Mouse (Mus musculus) 3134 (cell line): ENCODE data around the gene G430095P16Rik.

Experiments
- DNase-seq: peaks from one replicate; pipeline ENCODE4 v3.0.0-alpha.2; 2011; ENCODE audit warnings: low spot score; ENCODE audit not compliant: insufficient read length; ENCODE audit errors: extremely low read depth

The G430095P16Rik gene

GRCm38 (mm10) chr8:84722850-84723570, at the start of gene G430095P16Rik:
Gene G430095P16Rik, plus strand, starts transcription at chr8:84723007.
- DNase-seq: peak; percentile 86

- no peak for DNase-seq
Measured at GRCm38 (mm10) chr8:84677305-84677704, 45.5 kb upstream of the G430095P16Rik start.

DNA sequence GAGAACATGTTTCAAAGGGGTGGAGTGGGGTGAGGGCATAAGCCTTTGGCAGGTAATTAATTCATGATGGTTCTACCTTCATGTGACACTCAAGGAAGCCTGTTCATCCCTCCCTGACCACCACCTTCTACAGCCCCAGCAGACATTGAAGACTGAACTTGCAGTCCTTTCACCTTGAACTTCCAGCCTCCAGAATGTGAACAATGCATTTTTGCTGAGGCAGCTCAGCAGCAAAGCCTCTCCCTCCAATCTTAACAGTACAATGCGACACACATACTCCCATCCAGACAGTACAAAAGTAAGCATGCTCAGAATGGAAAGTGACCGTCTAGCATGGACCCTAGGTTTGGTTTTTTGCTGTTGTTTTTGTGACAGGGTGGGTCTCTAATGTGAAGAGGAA, 41.3 kb upstream of the G430095P16Rik start:
- no peak for DNase-seq

DNA sequence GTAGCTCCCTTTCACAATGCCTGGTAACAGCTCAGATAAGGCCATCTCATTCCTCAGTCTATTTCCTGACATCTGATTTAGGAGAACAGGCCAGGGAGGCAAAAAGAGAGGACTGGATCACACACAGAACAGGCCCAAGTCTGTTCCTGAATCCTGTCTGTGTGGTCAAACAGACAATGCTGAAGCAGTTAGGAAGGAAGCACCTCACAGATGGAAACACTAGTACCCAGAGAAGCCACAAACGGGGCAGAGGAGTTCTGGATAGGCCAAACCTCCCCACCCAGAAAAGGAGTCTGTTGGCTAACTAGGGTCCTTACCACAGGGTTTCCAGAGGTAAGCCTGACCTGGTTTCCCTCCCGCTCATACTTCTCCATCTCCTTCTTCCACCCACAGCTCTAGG, 40.5 kb upstream of the G430095P16Rik start:
- no peak for DNase-seq

DNA sequence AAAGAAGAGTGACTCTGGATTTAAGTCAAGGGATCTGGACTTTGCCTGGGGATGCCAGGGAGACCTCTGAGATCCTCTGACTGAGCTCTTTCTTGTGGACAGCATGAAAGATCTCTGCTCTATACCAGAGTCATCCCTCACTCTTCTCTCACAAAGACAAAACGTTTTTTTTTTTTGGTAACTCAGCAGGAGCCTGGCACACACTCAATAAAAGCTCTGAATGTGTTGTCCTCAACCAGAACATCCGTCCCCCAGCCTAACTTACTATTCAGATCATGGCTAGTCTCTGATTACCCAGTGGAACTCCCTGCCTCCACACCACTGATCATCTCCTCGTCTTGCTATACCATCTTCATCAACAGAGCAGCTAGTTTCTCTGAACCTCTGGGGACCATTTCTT, 38.3 kb upstream of the G430095P16Rik start:
- DNase-seq: no peak

DNA sequence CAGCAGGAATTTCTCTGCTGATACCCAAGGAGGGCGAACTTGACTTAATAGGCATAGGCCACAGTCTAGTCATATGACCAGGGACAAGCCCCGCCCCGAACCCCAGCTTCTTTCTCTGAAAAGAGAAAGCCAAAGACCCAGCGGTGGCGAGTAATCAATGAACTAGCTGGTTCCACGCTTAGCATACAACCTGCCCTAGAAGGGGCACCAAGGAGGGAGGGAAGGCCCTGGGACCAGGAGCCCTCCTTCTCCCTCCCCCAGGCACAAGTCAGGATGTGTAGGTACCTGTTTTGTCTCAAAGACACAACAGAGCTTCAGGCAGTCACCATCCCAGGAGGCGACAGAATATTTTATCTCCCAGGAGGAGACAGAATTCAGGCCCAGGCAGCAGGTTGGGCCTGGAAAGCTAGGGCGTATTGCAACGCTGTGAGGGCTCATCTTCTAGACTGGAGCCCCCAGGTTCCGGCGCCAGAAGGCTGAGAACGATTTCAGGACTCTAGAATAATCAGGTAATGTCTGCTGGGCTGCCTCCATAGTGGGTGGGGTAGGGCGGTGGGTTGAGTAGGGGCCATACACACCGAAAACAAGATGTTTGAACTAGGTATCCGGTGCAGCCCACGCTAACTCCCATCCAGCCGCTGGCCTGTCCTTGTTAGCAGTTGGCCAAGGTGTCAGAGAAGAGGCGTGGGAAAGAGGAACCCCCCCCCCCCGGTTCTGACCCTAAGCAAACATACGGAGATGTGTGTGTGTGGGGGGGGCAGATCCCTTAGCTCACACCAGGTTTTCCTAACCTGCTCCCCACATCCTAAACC, 36.4 kb upstream of the G430095P16Rik start, which contains the start of gene Trmt1:
TSS of gene Trmt1 (plus strand) at position 117 of the 812 bp plus-strand sequence.
- no peak for DNase-seq

GRCm38 (mm10) chr8:84687003-84687704, 35.7 kb upstream of the G430095P16Rik start:
- peak; percentile 54 for DNase-seq

GRCm38 (mm10) chr8:84687705-84688100, 35.1 kb upstream of the G430095P16Rik start, which contains the start of gene Nacc1:
Gene Nacc1, minus strand, starts transcription at chr8:84687862.
- peak; percentile 80 for DNase-seq

DNA sequence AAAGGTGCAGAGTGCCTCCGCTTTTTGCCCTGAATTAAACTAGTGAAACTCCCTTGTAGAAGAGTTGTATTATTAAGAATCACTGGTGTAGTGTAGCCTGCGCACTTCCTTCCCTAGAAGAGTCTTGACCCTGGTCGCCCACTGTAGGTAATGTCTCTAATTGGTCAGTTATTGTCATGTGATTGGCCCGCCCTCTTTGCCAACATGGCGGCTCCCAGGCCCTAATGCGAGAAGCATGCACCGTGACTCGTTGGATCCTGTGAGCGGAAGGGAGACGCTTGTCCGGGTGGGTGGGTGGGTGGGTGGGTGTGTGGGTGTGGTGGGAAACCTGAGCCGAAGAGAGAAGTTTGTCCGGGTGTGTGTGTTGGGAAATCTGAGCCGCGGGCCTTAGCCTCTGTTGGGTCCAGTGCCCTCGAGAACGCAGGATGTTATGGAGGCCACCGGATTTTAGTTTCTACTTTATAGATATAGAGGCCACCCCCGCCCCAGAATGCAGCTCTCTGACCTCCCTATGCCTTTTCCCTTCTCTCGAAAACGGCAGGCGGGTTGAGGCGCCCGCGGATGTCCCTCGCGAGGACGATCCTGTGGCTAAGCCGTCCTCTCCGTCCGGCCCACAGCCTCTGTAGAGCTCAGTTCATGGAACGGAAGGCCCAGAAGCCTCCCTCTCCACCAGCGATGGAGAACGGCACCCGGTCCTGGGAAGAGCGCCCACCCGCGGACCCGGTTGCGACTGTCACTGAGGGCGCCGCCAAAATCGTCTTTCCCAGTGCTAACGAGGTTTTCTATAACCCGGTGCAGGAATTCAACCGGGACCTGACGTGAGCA, 33.5 kb upstream of the G430095P16Rik start:
- peak; percentile 72 for DNase-seq

GRCm38 (mm10) chr8:84693332-84693731, 29.5 kb upstream of the G430095P16Rik start:
- DNase-seq: no peak

- no peak for DNase-seq
Measured at GRCm38 (mm10) chr8:84695140-84695539, 27.7 kb upstream of the G430095P16Rik start.

DNA sequence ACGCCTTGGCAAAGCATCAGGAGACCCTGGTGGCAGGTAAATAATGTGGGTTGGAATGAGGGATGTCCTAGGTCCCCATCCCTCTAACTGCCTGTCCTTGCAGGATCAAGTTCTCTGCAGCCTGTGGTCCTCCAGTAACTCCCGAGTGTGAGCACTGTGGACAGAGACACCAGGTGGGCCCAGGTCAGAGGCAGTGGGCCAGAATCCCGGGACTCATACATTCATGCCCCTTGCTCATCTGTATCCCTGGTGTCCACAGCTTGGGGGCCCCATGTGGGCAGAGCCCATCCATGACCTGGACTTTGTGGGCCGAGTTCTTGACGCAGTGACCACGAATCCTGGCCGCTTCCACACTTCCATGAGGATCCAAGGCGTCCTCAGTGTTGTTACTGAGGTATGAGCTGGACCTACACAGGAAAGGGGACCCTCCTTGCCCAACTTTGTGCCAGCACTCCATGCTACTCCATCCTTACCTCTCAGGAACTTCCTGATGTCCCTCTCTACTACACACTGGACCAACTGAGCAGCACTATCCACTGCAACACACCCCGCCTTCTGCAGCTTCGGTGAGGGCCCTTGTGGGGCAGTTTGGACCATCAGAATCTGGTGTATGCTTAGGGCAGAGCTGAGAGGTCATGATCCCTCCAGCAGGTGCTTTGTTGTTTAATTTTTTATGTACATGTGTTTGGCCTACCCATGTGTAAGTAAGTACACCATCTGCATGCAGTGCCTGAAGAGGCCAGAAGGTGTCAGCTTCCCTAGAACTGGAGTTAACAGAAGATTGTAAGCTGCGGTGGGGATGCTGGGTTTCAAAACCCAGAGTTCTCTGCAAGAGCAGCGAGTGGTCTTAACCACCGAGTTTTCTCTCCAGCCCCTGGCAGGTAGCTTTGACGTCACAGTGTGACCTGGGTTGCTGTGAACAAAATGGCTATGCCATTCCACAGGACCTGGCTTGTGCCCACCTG, 25.4 kb upstream of the G430095P16Rik start:
- no peak for DNase-seq

GRCm38 (mm10) chr8:84698288-84698687, 24.5 kb upstream of the G430095P16Rik start:
- DNase-seq: no peak

DNA sequence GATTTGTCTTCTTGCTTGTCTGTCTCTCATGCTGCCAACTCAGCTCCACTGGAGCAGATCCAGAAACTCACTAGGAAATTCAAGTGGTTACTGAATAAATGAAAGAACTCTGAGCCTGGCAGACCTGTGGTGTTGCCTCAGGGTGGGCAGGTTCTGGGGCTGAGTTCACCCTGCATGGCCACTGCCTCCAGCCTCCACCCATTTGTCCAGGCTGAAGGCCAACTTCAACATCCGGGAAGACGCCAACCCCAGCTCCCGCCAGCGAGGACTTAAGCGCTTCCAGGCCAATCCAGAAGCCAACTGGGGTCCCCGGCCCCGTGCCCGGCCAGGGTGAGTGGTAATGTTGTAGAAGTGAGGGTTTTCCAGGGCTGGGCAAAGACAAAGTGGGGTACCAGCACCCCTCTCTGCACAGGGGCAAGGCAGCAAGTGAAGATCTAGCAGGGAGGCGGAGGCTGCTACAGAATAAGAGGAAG, 23.8 kb upstream of the G430095P16Rik start:
- DNase-seq: peak; percentile 84

GRCm38 (mm10) chr8:84699861-84700322, 22.9 kb upstream of the G430095P16Rik start:
- no peak for DNase-seq

- DNase-seq: no peak
Measured at GRCm38 (mm10) chr8:84700526-84700925, 22.3 kb upstream of the G430095P16Rik start.

DNA sequence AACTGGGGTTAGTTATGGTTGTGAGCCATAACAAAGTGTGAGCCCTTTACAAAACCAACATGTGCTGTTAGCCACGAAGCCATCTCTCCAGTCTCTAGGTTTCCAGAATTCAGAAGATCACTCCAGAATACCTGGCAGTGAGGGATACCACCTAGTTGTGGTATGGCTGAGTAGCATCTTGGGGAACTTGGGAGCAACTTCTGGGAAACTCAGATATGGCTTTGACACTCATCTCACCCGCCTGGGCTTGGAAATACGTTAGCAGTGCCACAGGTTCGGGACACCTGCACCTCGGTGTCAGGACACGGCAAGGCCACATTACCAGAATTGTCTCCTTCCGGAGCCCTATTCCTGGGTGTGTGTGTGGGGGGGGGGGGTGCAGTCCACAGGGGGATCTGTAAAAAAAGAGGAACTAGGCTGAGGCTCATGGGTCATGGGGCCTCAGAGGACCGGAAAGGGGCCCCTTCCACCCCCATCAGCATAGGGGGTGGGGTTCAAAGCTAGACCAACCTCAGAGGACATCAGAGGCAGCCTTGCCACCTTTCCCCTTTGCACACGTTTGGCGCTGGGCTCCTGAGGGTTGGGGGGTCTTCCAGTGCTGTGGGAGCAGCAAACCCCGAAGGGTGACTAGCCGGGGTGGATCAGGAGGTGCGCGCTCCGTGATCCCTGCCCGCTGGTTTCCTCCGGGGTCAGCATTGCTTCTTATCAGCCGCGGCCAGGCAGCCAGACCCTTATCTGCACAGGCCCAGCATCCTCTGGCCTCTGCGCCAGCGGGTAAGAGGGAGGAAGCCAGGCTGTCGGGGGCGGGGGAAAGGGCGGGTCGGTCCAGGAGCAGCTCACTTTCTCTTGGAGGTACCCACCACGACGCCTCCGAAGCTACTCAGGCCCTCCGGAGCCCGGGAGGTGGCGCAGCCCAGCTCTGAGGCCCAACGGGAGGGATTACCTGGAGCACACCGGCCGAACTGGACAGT, 21.6 kb upstream of the G430095P16Rik start, which contains the start of gene Lyl1:
TSS of gene Lyl1 (plus strand) at position 517 of the 971 bp plus-strand sequence.
- no peak for DNase-seq

- DNase-seq: no peak
Measured at GRCm38 (mm10) chr8:84702561-84702960, 20.2 kb upstream of the G430095P16Rik start.
